Mouse (Mus musculus): ENCODE results near the gene AC124502.3. TPM values are rescaled to one million over a fixed set of nuclear protein-coding genes. Genes with fewer than 3 reads are reported as not detected.

AC124502.3 gene
- total RNA-seq, 1 experiment from 2014 or later = 2.3 TPM

DNA sequence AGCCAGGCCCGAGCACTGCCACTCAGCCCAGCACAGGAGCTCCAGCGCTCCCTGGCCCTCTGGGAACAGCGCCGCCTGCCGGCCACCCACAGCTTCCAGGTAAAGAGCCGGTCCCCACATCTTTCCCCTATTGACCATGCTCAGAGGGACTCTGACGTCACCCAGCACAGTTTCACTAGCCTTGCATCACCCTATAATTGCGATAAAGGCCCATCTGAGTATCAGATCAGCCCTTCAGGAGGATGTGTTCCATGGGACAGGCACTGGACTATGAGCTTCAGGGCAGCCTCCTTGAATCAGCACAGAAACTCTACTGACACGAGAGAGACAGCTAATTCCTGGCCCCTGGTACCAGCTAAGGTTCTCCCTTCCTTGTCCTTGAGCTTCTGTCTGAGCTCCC is 15.2 kb downstream of the AC124502.3 start:
- ATAC-seq (ENCODE audit: extremely low read depth, insufficient number of reproducible peaks, low FRiP score, poor library complexity, severe bottlenecking) = no peak

DNA sequence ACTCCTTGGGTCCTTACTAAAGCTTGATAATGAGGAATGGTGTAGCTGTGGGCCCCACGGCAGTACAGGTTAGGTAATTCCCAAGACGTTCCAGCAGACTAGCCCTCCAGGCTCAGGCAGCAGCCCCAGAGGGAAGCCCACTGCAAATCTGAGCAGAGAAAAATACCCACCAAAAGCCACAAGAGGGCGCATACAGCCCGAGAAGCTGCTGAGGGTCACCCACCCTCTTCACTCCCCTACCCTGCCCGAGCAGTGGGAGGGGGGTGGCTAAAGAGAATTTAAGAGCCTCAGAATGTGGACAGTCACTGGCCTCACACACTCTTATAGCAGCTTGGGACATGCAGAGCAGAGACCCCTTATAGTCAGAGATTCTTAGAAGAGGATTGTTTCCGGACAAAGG is 17.6 kb downstream of the AC124502.3 start:
- no peak for ATAC-seq (ENCODE audit: extremely low read depth, insufficient number of reproducible peaks, low FRiP score, poor library complexity, severe bottlenecking)

DNA sequence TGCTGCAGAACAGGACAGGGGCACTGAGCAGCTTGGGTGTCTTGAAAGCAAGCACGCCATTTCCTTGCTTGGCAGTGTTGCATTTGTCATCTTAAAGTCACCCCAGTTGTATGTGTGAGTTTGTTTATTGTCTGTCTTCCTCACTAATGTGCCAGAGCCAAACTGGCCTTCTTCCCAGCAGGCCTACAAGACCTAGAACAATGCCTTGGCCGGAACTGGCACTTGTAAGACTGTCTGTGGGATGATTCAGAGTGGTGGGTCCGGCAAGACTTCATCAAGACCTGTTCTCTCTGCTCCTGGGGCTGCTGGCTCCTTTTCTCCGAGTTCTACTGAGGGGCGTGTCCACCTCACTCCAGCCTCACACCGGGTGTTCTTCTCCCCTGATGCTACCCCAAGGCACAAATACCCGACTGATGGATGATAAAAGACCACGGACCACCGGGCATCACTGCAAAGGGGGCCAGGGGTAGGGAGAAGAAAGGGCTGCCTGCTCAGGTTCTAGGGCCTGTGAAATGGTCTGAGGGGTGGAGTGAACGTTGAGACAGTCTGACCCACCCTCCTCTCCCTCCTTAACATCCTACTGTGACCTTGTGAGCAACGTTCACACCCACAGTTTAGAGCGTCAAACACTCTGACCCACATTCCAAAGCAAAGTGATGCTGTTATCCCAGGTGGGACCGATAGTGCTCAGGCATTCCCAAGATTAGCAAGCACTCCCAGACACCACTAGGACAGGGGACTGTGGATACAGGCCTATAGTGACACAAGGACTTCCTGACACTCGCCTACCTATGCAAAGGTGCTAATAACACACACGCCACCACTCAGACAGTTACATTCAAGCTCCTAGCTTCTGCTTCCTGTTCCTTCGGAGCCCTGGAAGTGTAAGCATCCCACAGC is 19.4 kb downstream of the AC124502.3 start:
- ATAC-seq (ENCODE audit: extremely low read depth, insufficient number of reproducible peaks, low FRiP score, poor library complexity, severe bottlenecking) = no peak

DNA sequence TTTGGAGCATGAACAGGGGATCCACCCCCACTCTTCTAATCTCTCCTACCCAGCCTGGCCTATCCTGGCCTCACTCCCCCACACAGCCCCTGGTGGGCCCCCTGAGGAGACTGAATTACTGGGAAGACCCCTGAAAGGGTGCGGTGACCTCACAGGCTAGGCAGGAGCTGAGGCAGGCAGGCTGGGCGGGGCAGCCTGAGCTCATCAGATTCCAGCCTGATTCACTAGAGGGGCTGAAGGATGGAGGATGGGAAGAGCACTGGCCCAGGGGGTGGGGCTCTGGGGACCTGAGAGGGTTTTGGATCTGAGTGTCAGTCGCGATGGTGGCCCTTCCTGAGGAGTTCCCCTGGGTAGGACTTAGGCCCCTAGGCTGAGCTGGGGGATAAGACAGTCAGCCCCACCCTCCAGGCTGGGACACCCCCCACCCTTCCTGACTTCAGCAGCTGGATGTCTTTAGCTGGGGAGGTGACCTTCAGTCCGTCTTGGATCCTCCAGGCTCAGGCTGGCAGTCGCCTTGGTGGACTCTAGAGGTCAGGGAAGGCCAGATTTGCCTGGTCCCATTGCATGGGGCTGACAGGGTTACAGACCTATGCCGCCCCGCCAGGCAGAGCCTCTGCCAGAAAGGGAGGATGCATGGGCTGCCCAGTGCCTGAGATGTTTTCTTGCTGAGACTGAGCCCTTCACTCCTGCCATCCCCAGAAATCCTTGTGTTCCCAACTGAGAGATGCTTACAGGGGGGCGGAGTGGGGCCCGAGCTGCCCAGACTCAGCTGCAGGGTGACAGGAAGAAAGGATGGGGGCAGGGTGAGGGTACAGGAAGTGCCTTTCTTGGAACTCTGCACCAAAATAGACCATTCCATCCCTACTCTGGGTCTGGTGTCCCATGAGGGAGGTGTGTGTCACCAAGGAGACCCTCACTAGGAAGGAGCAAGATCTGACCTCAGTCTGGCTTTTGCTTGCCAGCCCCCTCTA is 20.4 kb downstream of the AC124502.3 start:
- no peak for ATAC-seq (ENCODE audit: extremely low read depth, insufficient number of reproducible peaks, low FRiP score, poor library complexity, severe bottlenecking)

DNA sequence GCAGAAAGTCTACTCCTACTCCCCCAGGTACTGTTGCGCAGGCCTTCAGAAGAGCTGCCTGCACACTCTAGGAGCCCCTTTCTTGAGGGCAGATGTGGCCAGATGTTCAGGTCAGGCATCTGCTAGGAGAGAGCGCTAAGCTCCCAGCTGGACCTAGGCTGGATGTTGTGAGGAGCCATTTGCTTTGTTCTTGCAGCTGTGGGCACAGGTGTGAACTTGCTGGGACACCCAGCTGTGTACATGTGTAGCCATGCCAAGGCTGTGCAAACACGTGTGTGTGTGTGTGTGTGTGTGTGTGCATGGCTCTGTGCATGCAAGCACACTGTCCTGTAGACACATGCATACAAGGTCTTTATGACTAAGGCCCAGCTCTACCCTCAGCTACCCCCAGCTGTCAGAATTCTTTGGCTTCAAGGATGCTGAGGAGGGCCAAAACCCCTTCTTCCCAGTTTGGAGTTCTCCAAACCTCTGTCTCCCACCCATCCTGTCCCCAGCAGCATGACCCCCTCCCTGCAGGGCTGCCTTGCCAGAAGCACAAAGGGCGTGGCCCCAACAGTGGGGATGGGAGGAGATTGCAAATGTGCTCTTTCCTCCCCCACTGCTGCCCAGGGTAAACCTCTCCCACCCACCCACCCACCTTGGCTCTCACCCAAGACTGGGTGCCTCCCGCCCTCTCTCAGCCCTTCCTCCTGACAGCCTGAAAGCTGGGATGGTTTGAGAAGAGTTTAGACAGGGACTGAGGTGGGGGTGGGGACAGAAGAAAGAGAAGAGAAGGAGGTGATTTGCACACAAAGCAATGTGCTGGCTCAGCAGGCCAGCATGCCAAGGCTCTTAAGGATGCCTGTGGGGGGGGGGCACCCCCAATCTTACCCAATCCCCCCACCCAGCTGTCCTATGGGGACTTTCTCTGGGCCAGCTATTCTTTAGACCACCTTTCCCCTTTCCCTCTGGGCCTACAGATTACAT is 22.0 kb downstream of the AC124502.3 start:
- no peak for ATAC-seq (ENCODE audit: extremely low read depth, insufficient number of reproducible peaks, low FRiP score, poor library complexity, severe bottlenecking)

DNA sequence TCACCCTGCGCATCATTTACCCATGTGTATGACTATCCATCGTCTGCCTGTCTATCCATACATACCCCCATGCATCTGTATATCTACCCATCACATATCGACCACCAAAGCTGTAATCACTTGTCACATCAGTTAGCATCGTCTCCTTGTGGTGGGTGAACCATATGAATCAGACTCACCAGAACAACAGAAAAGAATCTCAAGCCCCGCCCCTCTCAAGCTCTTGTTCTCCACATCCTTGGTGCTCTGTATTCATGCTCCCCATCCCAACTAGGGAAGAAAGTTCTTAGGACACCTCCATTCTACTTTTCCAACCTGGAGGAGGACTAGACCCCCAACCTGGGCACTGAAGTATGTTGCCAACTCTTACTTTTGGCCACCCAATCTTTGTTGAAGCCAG is 23.4 kb downstream of the AC124502.3 start:
- ATAC-seq (ENCODE audit: extremely low read depth, insufficient number of reproducible peaks, low FRiP score, poor library complexity, severe bottlenecking) = no peak

DNA sequence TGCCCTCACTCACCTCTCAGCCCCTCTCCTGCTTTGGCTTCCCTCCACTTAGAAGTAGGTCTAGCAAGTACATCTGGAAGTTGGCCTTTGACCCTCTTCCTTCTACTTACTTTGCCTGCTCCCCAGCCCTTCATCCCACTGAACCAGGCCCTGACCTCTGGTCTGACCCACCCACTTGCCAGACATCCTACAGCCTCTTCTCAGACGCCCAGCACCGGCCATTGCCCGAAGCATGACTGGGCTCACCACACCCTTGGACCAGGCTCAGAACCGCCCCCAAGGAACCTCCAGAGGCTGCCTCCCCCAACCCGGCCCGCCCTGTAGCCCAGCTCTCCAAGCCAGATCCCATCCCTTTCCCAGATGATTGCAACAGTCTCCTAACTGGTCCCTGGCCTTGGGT is 23.8 kb downstream of the AC124502.3 start:
- ATAC-seq (ENCODE audit: extremely low read depth, insufficient number of reproducible peaks, low FRiP score, poor library complexity, severe bottlenecking) = no peak

DNA sequence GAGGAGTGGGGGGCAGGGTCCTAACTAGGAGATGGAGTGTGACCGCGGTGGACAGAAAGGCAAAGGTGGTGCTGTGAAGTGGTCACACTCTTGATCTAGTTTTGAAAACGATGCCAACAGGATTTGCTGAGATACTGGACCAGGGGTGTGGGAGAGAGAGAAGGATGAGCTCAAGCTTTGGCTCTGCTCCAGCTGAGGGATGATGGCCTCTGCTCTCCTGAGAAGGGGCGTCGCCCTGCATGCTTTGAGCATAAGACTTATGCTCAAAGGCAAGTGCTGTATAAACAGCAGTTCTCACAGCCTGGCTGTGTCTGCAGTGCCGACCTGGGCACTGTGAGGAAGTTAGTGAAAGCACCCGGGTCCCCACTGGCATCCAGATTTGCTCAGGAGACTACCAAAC is 26.4 kb downstream of the AC124502.3 start:
- no peak for ATAC-seq (ENCODE audit: extremely low read depth, insufficient number of reproducible peaks, low FRiP score, poor library complexity, severe bottlenecking)

DNA sequence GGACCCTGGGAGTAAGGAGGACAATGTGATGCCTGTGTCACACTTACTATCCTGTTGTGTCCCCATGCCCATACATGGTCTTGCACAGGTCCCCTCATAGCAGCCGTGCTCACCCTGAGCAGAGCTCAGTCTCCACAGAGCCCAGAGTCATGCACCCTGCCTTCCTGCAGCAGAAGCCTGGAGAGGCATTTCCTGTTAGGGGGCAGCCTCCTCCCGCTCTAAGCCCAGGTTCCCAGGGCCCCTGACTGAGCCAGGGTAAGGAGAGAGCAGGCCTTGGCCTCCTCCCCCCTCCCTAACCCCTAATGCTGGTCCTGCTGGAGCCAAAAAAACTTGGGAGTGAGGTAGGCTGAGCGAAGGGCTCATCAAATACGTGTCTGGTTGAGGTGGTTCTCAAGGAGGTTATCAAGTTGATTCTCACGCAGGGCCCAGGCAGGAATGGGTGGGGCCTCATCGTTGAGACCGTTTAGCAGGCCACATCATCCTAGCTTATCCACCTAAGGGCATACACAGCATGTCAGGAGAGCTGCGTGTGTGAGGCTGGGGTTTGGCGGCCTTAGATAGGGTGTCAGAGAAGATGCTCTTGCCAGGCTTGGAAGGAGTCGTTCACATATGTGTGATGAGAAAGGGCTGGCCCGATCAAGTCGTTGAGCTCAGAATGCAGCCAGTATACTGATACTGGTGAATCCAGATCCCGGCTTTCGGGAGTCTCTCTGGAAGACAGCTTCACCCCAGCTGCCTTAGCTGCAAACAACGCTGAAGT is 28.5 kb downstream of the AC124502.3 start:
- no peak for ATAC-seq (ENCODE audit: extremely low read depth, insufficient number of reproducible peaks, low FRiP score, poor library complexity, severe bottlenecking)

DNA sequence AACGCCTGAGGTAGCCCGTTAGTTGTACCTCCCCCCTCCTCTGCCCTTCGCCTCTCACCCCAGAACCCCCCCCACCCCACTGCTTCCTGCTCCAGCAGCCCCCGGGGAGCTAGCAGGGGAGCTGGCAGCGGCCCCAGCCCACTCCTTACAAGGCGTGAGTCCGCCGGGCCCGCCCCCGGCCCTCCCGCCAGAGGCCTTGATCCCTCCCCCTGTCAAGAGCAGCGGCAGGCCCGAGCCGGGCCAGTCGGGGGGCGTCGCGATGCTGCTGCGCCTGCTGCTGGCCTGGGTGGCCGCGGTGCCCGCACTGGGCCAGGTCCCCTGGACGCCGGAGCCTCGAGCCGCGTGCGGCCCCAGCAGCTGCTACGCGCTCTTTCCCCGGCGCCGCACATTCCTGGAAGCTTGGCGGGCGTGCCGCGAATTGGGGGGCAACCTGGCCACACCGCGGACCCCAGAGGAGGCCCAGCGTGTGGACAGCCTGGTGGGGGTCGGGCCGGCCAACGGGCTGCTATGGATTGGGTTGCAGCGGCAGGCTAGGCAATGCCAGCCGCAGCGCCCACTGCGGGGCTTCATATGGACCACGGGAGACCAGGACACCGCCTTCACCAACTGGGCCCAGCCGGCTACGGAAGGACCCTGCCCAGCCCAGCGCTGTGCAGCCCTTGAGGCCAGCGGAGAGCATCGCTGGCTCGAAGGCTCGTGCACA is 29.3 kb downstream of the AC124502.3 start, which contains the start of gene Cd248:
Gene Cd248 (plus strand): TSS at position 212 of the 703 bp plus-strand sequence.
- ATAC-seq (ENCODE audit: extremely low read depth, insufficient number of reproducible peaks, low FRiP score, poor library complexity, severe bottlenecking) = no peak

DNA sequence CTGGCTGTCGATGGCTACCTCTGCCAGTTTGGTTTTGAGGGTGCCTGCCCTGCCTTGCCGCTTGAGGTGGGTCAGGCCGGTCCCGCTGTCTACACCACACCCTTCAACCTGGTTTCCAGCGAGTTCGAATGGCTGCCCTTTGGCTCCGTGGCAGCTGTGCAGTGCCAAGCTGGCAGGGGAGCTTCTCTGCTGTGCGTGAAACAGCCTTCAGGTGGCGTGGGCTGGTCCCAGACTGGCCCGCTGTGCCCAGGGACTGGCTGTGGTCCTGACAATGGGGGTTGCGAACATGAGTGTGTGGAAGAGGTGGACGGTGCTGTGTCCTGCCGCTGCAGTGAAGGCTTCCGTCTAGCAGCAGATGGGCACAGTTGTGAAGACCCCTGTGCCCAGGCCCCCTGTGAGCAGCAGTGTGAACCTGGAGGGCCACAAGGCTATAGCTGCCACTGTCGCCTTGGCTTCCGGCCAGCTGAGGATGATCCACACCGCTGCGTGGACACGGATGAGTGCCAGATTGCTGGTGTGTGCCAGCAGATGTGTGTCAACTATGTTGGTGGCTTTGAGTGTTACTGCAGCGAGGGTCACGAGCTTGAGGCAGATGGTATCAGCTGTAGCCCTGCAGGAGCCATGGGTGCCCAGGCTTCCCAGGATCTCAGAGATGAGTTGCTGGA is 30.0 kb downstream of the AC124502.3 start:
- ATAC-seq (ENCODE audit: extremely low read depth, insufficient number of reproducible peaks, low FRiP score, poor library complexity, severe bottlenecking) = no peak

DNA sequence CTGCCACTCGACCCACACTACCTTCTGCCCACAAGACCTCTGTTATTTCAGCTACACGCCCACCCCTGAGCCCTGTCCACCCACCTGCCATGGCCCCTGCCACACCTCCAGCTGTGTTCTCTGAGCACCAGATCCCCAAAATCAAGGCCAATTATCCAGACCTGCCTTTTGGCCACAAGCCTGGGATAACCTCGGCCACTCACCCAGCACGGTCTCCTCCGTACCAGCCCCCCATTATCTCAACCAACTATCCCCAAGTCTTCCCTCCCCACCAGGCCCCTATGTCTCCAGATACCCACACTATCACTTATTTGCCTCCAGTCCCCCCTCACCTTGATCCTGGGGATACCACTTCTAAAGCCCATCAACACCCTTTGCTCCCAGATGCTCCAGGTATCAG is 30.8 kb downstream of the AC124502.3 start:
- no peak for ATAC-seq (ENCODE audit: extremely low read depth, insufficient number of reproducible peaks, low FRiP score, poor library complexity, severe bottlenecking)

DNA sequence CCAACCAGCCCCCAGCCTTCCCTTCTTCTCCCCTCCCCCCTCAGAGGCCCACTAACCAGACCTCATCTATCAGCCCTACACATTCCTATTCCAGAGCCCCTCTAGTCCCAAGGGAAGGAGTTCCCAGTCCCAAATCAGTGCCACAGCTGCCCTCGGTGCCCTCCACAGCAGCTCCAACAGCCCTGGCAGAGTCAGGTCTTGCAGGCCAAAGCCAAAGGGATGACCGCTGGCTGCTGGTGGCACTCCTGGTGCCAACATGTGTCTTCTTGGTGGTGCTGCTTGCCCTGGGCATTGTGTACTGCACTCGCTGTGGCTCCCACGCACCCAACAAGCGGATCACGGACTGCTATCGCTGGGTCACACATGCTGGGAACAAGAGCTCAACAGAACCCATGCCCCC is 31.3 kb downstream of the AC124502.3 start:
- no peak for ATAC-seq (ENCODE audit: extremely low read depth, insufficient number of reproducible peaks, low FRiP score, poor library complexity, severe bottlenecking)

DNA sequence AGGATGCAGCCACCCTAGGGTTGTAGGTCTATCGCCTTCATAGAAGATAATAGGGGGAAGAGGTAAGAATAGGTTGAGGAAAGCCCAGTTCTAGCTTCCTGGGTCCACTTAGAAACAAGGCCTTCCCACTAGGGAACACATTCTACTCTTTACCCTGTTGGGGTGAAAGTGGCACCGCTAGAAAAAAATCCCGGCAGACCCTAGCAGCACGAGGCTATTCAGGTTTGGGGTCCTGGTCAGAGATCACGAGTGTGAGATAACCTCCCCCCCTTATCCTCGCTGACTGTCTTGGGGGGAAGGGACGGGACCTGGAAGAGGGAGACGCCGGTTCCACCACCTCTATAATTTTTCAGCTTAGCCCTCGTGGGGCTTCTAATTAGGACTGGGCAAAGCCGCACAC is 32.4 kb downstream of the AC124502.3 start:
- ATAC-seq (ENCODE audit: extremely low read depth, insufficient number of reproducible peaks, low FRiP score, poor library complexity, severe bottlenecking) = no peak

DNA sequence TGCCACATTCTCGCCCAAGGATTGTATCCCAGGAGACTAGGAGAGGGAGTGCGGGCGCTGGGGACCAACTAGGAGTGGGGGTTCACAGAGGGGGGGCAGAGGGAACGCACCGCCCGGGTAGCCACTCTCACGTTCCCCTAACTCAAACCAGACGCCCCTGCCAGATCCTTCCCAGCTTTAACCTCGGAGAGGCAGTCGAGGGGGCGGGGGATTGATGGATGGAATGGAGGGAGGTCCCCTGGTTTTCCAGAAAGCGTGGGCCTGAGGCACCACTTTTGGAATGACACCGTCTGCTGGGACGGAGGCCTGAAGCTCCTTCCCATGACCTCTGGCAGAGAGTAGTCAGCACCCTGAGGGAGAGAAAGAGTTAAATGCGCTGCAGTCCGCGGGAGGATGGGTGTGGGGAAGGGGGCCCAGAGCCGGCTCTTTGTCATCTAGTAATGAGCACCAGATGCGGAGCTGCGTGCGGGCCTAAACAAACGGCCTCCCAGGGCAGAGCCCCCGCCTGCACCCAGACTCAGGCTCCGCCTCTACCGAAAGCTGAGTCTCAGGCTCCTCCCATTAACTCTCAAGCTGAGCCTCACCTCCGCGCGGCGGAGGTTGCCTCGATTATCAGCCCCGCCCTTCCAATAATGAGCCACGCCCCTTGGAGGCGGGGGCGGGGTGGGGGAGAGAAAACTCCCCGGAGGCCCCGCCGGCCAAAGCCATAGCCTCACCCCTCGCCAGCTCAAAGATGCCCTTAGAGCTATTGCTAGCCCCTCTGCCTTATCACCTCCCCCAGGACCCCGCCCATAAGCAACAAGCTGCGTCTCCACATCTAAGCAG is 33.1 kb downstream of the AC124502.3 start:
- ATAC-seq (ENCODE audit: extremely low read depth, insufficient number of reproducible peaks, low FRiP score, poor library complexity, severe bottlenecking) = no peak

DNA sequence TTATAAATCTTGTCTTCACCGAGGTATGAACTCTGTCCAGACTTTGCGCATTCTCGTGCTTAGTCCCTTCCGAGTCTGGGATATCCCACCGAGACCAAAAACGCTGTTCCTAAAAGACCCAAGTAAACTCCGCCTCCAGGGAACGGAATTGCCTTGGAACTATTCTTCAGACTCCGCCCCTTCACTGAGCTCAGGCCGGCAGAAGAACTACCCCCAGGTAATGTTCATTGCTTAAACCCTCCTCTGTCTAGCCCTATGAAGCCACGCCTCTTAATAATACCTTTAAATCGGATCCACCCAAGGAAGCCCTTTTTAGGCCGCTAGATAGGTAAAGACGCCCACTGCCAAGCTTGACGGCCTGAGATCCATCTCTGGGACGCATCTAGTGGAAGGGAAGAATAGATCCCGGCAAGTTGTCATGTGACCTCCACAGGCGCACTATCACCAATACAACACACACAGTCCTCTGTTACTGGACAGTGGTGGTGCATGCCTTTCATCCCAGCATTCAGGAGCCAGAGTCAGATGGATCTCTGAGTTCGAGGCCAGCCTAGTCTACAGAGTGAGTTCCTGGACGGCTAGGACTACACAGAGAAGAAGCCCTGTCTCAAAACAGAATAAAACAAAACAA is 33.8 kb downstream of the AC124502.3 start:
- no peak for ATAC-seq (ENCODE audit: extremely low read depth, insufficient number of reproducible peaks, low FRiP score, poor library complexity, severe bottlenecking)

All from neutrophil, adult 5-6 weeks (primary cell).